In genomic region chr9:118770366-118770765, GRCm38 (mm10) we compare ENCODE assay signal across 11 mouse cellular contexts.
"Had no signal": no experiment of that assay in that cellular context is flagged by ENCODE, and none has a peak within 500 bp of the region (broad histone marks: within the 10 kb centered on the region; RNA-seq: fewer than 3 reads in every experiment).

No protein-coding gene starts in this region.

- DNase-seq: right cerebral cortex, adult 18-20 months; right cerebral cortex, postnatal 14 days; right cerebral cortex, postnatal 25 days; right cerebral cortex, postnatal 4 days; spleen, adult 18-20 months; thymus, adult 18-20 months; thymus, adult 2 months; thymus, postnatal 14 days; thymus, postnatal 25 days; thymus, postnatal 36 days; thymus, postnatal 4 days had no signal
